Mouse (Mus musculus): ENCODE data around the gene Map2k7.

Map2k7 gene

DNA sequence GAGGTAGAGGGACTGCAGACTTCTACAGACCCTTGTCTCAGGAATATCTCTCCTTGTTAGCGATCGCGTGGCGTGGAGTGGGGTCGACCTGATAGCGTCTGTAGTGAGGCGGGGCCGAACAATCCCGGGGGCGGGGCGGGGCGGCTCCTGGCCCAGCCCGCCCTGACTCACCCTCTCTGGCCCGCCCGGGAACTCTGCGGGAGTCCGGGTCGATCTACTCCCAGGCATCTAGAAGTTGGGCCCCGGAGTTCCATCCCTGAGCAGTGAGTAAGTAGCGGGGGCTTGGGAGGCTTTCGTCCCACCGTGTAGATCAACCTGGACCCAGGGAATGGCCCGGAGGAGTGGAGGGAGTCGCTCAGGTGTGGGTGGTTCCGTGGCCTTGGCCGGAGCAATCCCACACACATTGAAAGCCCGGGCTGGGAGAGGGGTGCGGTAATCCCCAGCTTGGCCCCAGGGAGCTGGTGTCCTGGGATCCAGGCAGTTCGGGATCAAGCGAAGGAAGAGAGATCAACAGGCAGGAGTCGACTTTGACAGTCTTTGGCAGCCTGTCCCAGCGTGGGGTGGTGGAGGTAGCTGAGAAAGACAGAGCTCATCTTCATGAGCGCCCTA is 11.7 kb upstream of the Map2k7 start, which contains the start of gene Lrrc8e:
Gene Lrrc8e (plus strand): TSS at position 89 of the 609 bp plus-strand sequence.
- 10% methylated on average over 33 of the region's 33 CpGs for WGBS

DNA sequence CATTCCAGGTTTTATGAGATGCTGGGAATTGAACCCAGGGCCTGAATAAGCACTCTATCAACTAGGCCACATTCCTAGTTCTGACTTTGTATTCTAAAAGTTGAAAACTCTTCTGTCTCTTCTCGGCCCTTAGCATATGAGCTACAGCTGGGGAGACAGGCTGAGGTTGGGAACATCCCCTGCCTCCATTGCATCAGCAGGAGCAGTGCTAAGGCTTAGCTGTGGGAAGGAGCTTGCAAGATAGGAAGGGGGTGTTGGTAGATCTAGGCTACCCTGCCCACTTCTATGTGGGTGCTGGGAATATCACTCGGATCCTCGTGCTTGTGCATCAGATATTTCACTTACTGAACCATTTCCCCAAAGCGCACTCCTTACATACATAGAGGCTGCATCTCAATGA is 10.6 kb upstream of the Map2k7 start:
- WGBS = 79% methylated on average over 4 of the region's 4 CpGs

DNA sequence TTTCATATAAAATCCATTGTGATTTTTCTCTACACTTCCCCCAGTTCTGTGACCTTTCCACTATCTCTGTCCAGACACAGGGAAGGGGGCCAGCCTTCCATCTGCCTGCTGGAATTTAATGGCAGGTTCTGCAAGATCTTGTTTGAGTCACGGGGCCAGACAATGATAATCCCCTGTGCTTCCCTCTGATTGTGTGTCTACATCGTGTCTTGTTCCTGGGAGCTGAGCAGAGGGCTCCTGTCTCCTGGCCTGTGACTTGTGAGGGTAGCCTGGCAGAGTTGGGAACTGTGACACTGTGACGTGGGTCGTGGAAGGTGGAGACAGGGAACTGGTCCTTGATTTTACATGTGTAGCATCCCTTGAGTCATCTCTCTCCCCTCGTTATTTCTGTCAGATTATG is 8.8 kb upstream of the Map2k7 start:
- 80% methylated on average over 5 of the region's 5 CpGs for WGBS

GRCm38 (mm10) chr8:4230612-4231351 is 7.8 kb upstream of the Map2k7 start:
- 71% methylated on average over 10 of the region's 10 CpGs for WGBS

DNA sequence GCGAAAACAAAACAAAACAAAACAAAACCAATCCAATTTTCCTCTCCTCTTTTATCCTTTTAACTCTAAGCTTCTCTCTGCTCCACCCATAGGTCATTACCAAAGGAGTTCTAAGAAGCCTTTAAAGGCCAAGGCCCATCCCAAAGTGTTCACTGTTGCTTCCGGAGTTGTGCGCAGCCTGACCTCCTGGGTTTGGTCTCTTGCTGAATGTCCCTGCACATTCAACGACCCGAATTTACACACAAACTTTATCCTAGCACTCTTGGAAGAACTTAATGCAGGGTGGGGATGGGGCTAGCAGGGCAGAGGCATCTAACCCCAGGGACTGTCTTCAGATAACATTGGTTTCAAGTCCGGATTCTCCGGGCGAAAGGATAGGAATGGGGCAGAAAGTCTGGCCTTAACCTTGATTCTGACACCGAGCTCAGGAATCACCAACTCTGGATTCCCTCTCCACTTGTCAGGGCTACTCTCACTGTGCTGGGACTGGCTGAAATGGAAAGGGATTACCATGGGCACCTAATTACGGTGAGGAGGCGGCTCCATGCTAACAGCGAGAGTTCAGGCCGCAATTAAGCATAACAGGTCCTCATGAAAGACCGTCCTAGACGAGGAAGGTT is 616 bp upstream of the Map2k7 start:
- WGBS = 15% methylated on average over 15 of the region's 15 CpGs

DNA sequence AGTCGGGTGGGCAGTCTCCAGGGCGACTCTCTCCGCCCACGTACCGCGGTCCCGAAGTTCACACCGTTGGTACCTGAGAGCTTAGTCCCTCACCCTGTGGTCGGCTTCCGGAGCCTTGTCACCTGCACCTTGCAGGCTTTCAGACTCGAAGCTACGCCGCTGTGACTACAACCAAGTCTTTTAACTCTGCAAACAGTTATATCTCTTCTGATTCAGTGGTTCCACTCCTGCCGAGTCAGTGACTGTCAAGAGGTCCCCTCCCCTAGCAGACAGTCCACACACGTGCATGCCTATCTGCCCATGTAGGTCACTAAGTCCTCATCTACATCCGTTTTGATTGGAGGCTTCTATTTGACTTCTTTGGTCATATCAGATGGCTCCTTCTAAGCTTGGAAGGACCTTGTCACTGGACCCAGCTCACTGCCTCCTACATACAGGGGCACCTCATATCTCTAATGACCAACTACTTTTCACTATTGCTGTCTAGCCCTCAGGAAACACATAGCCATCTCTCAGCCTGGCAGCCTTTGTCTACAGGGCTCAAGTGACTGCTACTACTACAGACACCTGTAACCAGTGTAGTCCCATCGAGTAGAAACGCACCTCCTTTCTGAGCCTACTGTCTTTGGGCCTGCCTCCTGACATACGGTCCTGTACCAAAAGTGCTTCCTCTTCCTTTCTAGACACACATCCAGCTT is 802 bp downstream of the Map2k7 start:
- WGBS = 10% methylated on average over 19 of the region's 19 CpGs

DNA sequence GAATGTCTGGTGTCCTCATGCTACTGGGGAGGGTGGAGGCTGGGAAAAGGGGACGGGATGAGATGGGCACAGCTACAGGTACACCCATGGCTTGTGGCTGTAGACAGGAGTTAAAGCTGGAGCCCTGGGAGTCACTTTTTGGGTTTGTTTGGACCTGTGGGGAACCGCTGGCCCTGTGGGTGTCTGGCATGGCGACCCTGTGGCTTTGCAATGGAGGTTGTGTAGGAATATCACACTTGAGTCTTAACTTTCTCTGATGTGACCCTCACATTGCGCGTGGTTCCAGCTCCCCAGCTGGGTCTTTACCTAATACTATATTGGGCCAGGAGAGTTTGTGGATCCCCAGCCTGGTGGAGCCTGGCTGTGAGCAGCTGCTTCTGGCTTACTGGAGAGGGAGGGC is 6.5 kb downstream of the Map2k7 start:
- 90% methylated on average over 5 of the region's 5 CpGs for WGBS

- 74% methylated on average over 13 of the region's 13 CpGs for WGBS
Observed at GRCm38 (mm10) chr8:4245737-4246136, 7.2 kb downstream of the Map2k7 start.

- 87% methylated on average over 8 of the region's 8 CpGs for WGBS
Observed at GRCm38 (mm10) chr8:4247241-4247640, 8.7 kb downstream of the Map2k7 start.

GRCm38 (mm10) chr8:4247951-4248540 is 9.5 kb downstream of the Map2k7 start, which contains the start of gene Tgfbr3l:
Gene Tgfbr3l (plus strand): TSS chr8:4248214.
- 72% methylated on average over 15 of the region's 15 CpGs for WGBS

DNA sequence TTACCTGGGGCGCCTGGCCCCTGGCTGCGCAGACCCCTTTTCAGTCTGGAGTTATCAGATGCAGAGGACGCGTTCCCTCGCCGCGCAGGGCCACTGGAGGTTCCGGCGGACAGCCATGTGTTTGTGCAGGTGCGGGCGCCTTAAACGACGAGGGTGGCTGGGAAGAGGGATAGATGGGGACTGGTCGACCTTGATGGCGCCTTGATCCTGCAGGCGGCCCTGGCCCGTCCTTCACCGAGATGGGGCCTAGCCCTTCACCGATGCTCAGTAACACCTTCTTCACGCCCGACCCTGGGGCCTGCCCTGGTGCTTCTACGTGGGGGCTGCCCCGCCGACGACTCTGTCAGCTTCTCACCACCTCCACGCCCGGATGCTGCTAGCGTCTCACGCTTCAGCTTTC is 10.7 kb downstream of the Map2k7 start:
- WGBS = 43% methylated on average over 29 of the region's 29 CpGs

DNA sequence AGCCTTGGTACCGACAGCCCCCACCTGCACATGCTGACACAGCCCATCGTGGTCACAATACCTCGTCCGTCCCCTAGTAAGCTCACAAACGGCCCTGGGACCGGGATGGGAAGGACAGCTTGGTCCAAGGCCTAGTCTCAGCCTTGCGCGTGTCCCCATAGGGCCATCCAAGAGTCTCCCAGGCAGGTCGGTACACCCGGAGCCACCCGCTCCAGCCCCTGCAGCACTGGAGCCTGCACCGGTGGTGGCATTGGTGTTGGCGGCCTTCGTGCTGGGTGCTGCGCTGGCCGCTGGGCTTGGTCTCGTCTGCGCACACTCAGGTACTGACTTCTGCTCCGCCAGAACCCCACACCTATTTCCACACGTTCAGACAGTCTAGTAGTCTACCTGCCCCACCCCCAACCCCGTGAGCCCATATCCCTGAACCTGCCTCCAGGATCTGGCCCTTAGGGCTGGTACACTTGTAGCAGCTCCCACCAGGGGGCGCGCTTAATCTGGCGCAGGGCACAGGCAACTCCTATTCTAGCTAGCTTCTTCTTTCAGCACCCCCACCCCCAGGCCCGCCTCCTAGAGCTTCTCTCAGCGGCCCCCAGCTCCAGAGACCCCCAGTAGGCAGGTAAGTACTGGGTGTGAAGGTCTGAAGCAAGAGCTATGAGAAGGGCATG is 11.9 kb downstream of the Map2k7 start:
- WGBS = 37% methylated on average over 26 of the region's 26 CpGs

GRCm38 (mm10) chr8:4252116-4252760 is 13.7 kb downstream of the Map2k7 start:
- WGBS = 40% methylated on average over 8 of the region's 8 CpGs

- under 1% methylated on average over 69 of the region's 69 CpGs for WGBS
Observed at GRCm38 (mm10) chr8:4252934-4253841, 14.6 kb downstream of the Map2k7 start, which contains the start of gene Snapc2. Gene Snapc2 (plus strand): TSS chr8:4253080.

DNA sequence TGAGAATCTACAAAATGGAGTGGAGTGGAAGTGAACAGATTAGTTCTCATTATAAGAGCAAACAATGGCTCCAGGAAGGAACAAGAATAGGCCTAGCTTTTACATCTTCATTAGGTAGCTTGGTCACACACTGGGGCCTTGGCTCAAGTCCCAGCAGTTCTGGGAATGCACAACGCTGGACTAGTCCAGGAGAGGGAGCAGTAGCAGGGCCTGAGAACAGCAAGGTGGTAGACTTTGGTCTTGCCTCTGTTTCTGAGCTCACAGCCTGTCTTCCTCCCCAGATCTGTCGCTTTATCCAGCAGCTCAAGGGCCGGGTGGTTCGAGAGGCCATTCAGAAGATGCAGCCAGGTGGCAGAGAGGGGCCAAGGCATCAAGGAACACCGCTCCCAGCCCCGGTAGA is 15.5 kb downstream of the Map2k7 start:
- 20% methylated on average over 6 of the region's 6 CpGs for WGBS

- WGBS = 63% methylated on average over 7 of the region's 7 CpGs
Observed at GRCm38 (mm10) chr8:4255471-4255870, 16.9 kb downstream of the Map2k7 start.

DNA sequence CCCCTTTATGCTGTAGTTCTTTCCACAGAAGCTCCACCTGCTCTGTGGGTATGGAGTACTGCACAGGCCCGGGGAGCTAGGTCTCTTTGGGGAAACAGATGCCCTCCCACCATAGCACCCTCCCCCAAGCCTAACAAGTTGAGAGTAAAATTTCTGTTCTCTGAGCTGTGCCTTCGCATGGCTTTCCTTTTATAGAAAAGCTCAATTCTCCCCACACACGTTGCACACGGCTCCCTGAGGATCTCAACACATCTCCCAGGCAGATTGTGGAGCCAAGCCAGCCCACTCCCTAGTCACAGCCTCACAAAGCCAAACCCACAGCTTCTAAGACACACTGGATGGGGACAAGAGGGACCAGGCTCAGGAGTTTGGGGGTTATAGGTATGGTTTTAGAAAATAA is 18.4 kb downstream of the Map2k7 start:
- WGBS = 16% methylated on average over 4 of the region's 4 CpGs

- 34% methylated on average over 4 of the region's 4 CpGs for WGBS
Observed at GRCm38 (mm10) chr8:4257350-4257749, 18.8 kb downstream of the Map2k7 start.

GRCm38 (mm10) chr8:4258233-4258632 is 19.7 kb downstream of the Map2k7 start:
- 3% methylated on average over 26 of the region's 35 CpGs for WGBS

DNA sequence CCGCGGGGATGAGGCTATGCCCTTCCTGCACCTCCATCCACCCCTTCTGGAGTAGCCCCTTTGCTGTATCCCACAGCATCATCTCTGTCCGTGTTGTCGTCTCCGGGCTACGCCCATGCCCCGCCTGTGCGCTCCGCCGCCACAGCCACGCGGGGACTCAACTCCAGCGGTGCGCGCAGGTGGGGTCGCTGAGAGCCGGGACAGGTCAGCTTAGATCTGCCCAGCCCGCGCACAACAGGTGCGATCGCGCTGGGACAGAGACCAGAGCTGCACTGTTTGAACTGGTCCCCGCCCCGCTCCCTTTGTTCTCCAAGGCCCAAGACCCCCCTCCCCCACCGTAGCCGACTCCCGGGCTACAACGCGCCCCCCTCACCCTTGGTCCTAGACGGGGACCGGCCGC is 20.1 kb downstream of the Map2k7 start:
- under 1% methylated on average over 32 of the region's 32 CpGs for WGBS
